Mouse (Mus musculus) lung, embryonic 15.5 days (tissue): ENCODE data around the gene Tex26. TPM values are rescaled to one million over a fixed set of nuclear protein-coding genes. Genes with fewer than 3 reads are reported as not detected.
A peak's percentile ranks its signal among the peaks of the same experiment; 100 is the strongest.

ENCODE experiments used
- ATAC-seq: fragments of 200-750 bp; cut with Nextera tagmentation; 2 replicates; pipeline ENCODE4 v1.8.0; 2017; ENCODE audit warnings: moderate number of reproducible peaks, borderline replicate concordance; ENCODE audit not compliant: low FRiP score, low TSS enrichment; ENCODE audit errors: extremely low read depth
- H3K27ac ChIP-seq: fragments of 300-500 bp; sonication (generic); 2 replicates; pipeline ENCODE4 v1.5.1; 2015; ENCODE audit warnings: moderate library complexity, mild to moderate bottlenecking, inconsistent platforms
- H3K27me3 ChIP-seq: fragments of 300-500 bp; sonication (generic); 2 replicates; pipeline ENCODE4 v1.6.1; 2015; ENCODE audit warnings: inconsistent platforms
- H3K36me3 ChIP-seq: fragments of 300-500 bp; sonication (generic); 2 replicates; pipeline ENCODE4 v1.6.1; 2015; ENCODE audit warnings: inconsistent platforms
- H3K4me1 ChIP-seq: fragments of 300-500 bp; sonication (generic); 2 replicates; pipeline ENCODE4 v1.6.1; 2015; ENCODE audit warnings: inconsistent platforms
- H3K4me2 ChIP-seq: fragments of 300-500 bp; sonication (generic); 2 replicates; pipeline ENCODE4 v1.6.1; 2015; ENCODE audit warnings: inconsistent platforms, mild to moderate bottlenecking, moderate library complexity
- H3K4me3 ChIP-seq: fragments of 300-500 bp; sonication (generic); 2 replicates; pipeline ENCODE4 v1.5.1; 2015; ENCODE audit warnings: mild to moderate bottlenecking, inconsistent platforms
- H3K9ac ChIP-seq: fragments of 300-500 bp; sonication (generic); 2 replicates; pipeline ENCODE4 v1.6.1; 2015; ENCODE audit warnings: inconsistent platforms
- H3K9me3 ChIP-seq: fragments of 300-500 bp; sonication (generic); 2 replicates; pipeline ENCODE4 v1.6.1; 2016; ENCODE audit warnings: inconsistent platforms
- WGBS: fragments of 180-500 bp; shearing (Covaris S2); methylation state at CpG from one replicate; pipeline ENCODE4 v1.1.7; 2015; 5-methylcytosine and 5-hydroxymethylcytosine counted together
- polyA plus RNA-seq: library from polyadenylated mRNA; unstranded; fragments of >200 nt; fragmentation: Nextera tagmentation; extraction: Ambion mirVana; gene quantifications from 2 replicates; pipeline ENCODE4 v1.2.1, GENCODE M21; 2015

Gene Tex26
- polyA plus RNA-seq, 1 experiment from 2014 or later: 1.7 TPM

DNA sequence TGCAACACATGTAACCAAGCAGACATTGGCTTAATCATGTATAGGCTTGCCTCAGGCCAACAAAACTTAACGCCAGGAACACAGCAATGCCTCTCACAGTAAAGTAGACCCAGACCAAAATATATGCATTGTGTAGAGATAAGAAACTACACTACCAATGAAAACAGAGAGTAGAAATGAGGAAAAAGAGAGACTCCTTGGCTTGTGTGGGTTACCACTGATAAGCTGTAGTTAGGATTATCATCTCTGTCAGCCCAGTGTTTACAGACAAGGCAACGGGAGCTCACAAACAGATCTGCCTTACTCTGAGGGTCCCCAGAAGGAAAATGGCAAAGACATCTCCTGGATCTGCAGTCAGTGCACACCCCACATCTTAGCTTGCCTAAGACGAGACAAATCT is 2.9 kb upstream of the Tex26 start:
- H3K4me1 ChIP-seq: peaks cover 51% of the 10 kb centered on the region
- no peak for ATAC-seq

DNA sequence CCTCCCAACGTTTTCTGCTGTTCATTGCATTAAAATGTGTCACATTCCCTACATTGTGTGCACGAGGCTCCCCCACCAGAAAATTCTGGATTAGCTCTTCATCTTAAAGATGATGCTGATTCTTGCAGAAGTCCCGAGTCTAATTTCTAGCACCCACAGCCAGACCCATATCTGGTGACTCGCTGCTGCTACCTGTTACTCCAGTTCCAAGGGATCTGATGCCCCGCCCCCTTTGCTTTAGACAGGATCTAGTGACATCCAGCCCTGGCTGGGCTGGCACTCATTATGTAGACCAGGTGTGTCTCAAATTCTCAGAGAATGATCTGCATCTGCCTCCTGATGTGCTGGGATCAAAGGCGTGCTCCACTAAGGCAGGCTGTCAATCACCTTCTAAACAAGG is 2.3 kb upstream of the Tex26 start:
- no peak for ATAC-seq
- H3K27me3 ChIP-seq: no peaks in the 10 kb centered on the region
- H3K27ac ChIP-seq: no peak overlapping the region; the same call in 1 of the 2 replicates
- no peak overlapping the region for H3K4me2 ChIP-seq
- H3K4me1 ChIP-seq: peaks cover 51% of the 10 kb centered on the region
- H3K4me3 ChIP-seq: no peak overlapping the region
- no peaks in the 10 kb centered on the region for H3K9me3 ChIP-seq
- no peaks in the 10 kb centered on the region for H3K36me3 ChIP-seq
- 60% methylated on average over 6 of the region's 6 CpGs for WGBS
- no peak overlapping the region for H3K9ac ChIP-seq

More for the DNA sequence above, 2.9 kb upstream of the Tex26 start:
- no peaks in the 10 kb centered on the region for H3K27me3 ChIP-seq
- H3K9me3 ChIP-seq: no peaks in the 10 kb centered on the region
- no peak overlapping the region for H3K27ac ChIP-seq
- no peak overlapping the region for H3K4me2 ChIP-seq
- H3K4me3 ChIP-seq: no peak overlapping the region
- WGBS: 44% methylated on average over 3 of the region's 3 CpGs
- no peak overlapping the region for H3K9ac ChIP-seq
- no peaks in the 10 kb centered on the region for H3K36me3 ChIP-seq

DNA sequence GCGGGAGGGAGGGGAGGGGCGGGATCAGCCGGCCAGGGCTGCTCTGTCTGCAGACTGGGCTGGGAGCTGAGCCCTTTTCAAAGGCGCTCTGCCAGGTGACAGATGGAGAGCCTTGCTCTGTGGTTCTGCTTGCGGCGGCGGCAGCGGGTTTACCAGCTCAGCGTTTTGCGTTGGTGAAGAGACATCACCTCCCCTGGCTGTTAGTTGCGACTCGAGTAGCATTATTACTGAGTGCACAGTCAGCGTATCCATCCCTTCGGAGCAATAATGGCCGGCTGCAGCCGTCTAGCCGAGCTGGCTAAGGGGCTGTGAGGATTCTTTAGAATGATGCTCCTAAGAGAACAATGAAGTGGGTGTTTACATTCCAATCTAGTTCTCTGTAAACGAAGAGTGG is 717 bp downstream of the Tex26 start:
- Histone ChIP-seq H3K27me3 (no peaks in the 10 kb centered on the region), H3K4me2 (peak overlapping the region; percentile 92), H3K4me1 (peaks cover 45% of the 10 kb centered on the region), H3K36me3 (no peaks in the 10 kb centered on the region), H3K9ac (peak overlapping the region; percentile 30), H3K27ac (peak overlapping the region; percentile 84), H3K4me3 (peak overlapping the region; percentile 47), H3K9me3 (no peaks in the 10 kb centered on the region)
- ATAC-seq: peak; percentile 78; the same call in 1 of the 2 replicates
- WGBS: 0% methylated on average over 18 of the region's 18 CpGs

DNA sequence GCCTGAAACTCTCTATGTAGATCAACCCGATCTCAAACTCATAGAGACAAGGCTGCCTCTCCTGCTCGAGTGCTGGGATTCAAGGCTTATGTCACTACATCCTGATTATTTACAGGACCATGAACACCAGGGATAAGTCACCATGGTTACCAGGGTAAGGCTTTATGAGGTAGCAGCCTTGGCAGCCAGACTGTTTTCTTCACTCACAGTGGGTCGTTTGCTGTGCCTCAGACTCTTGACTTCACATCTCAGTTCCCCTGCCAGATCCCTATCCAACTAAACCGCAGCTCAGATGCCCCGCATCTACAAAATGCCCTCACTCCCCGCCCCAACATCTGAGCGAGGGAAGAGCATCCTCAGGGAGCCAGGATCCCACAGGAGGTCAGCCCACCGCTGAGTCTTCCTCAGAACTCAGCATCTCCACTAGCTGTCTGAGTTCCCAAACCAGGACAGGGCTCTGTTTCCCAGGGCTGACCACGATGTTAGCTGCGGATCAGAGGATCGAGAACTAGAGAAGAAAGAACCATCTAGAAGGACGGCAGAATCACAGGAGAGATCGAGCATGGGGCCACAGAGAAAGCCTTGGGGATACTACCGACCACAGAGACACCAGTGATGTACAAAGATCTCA is 2.3 kb downstream of the Tex26 start:
- WGBS: 67% methylated on average over 14 of the region's 14 CpGs
- H3K9me3 ChIP-seq: no peaks in the 10 kb centered on the region
- peaks cover 35% of the 10 kb centered on the region for H3K4me1 ChIP-seq
- H3K4me2 ChIP-seq: no peak overlapping the region
- H3K27ac ChIP-seq: no peak overlapping the region
- H3K9ac ChIP-seq: no peak overlapping the region
- no peaks in the 10 kb centered on the region for H3K27me3 ChIP-seq
- H3K4me3 ChIP-seq: no peak overlapping the region
- ATAC-seq: no peak
- H3K36me3 ChIP-seq: no peaks in the 10 kb centered on the region

DNA sequence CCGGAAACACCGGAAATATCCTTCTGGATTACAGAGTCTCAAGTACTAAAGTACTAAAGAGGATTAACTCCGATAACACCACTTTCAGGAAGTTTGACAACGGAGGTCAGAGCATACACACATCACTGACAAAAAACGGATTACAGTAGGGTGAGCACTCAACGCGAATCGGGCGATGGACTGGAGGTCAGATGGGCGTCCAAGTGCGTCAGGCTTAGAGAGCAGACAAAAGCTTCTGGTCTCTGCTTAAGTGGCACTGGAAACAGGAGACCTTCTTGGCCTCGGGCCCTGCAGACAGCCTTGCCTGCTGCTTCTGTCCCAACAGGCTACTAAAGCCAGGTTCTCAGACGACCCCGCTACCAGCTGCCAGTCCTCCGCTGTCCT is 2.8 kb downstream of the Tex26 start:
- Histone ChIP-seq H3K4me2 (no peak overlapping the region), H3K36me3 (no peaks in the 10 kb centered on the region), H3K27ac (no peak overlapping the region), H3K4me3 (no peak overlapping the region), H3K9me3 (no peaks in the 10 kb centered on the region), H3K9ac (no peak overlapping the region), H3K4me1 (peaks cover 33% of the 10 kb centered on the region), H3K27me3 (no peaks in the 10 kb centered on the region)
- WGBS: 55% methylated on average over 15 of the region's 15 CpGs
- no peak for ATAC-seq

DNA sequence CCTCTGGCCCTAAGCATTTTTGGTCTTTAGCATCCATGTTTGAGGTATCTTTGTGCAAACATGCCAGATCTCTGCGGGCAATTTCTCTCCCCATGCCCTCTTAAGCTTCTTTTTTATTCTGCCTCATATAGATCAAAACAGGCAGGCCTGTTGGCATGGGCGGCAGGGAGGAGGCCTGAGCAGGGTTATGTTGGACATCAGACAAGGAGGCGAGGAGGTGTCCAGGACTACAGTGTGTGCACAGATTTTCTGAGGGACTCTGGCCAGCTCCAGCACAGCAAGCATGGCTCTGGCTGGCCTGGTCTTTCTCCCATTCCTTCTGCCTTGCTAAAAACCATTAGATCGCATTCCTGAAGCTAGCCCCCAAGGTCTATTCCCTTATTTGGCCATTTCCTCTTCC is 5.0 kb downstream of the Tex26 start:
- WGBS: 56% methylated on average over 4 of the region's 4 CpGs

DNA sequence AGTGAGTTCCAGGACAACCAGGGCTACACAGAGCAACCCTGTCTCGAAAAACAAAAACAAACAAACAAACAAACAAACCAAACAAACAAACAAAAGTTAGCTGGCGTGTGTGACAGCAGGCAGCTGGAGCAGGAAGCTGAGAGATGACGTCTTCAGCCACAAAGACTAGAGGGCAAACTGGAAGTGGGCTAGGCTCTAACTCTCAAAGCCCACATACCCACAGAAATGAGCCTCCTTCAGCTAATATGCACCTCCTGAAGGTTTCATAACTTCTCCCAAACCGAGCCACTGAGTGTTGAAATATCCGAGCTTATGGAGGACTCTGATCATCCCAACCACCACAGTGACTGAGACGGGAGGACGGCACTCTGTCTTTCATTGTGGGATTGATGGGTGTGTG is 7.0 kb downstream of the Tex26 start:
- Histone ChIP-seq H3K27ac (no peak overlapping the region), H3K27me3 (no peaks in the 10 kb centered on the region), H3K36me3 (no peaks in the 10 kb centered on the region), H3K4me2 (no peak overlapping the region), H3K9me3 (no peaks in the 10 kb centered on the region), H3K4me3 (no peak overlapping the region), H3K4me1 (peaks cover 5% of the 10 kb centered on the region; the same call in 1 of the 2 replicates), H3K9ac (no peak overlapping the region)
- WGBS: 81% methylated on average over 7 of the region's 7 CpGs
- no peak for ATAC-seq

More for the DNA sequence above, 5.0 kb downstream of the Tex26 start:
- no peaks in the 10 kb centered on the region for H3K36me3 ChIP-seq
- H3K4me3 ChIP-seq: no peak overlapping the region
- H3K4me2 ChIP-seq: no peak overlapping the region
- H3K9ac ChIP-seq: no peak overlapping the region
- H3K9me3 ChIP-seq: no peaks in the 10 kb centered on the region
- no peaks in the 10 kb centered on the region for H3K27me3 ChIP-seq
- ATAC-seq: no peak
- peaks cover 19% of the 10 kb centered on the region for H3K4me1 ChIP-seq
- no peak overlapping the region for H3K27ac ChIP-seq

DNA sequence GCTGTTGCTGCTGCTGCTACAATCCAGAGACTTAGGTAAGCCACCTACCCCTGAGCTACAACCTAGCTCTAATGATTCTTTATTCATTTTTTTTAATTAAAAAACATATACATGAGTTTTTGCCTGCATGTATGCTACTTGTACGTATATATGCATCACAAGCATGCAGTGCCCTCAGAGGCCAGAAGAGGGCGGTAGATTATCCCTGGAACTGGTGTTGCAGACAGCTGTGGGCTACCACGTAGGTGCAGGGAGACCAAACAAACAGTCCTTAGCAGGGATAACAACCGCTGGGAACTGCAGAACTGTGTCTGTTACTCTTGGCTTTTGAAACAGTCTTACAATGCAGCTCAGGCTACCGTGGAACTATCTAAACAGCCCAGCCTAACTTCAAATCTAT is 8.3 kb downstream of the Tex26 start:
- H3K4me3 ChIP-seq: no peak overlapping the region
- H3K36me3 ChIP-seq: no peaks in the 10 kb centered on the region
- H3K27me3 ChIP-seq: no peaks in the 10 kb centered on the region
- ATAC-seq: no peak
- peaks cover 5% of the 10 kb centered on the region; the same call in 1 of the 2 replicates for H3K4me1 ChIP-seq
- no peak overlapping the region for H3K9ac ChIP-seq
- WGBS: 75% methylated on average over 5 of the region's 5 CpGs
- H3K27ac ChIP-seq: no peak overlapping the region
- H3K9me3 ChIP-seq: no peaks in the 10 kb centered on the region
- no peak overlapping the region for H3K4me2 ChIP-seq

DNA sequence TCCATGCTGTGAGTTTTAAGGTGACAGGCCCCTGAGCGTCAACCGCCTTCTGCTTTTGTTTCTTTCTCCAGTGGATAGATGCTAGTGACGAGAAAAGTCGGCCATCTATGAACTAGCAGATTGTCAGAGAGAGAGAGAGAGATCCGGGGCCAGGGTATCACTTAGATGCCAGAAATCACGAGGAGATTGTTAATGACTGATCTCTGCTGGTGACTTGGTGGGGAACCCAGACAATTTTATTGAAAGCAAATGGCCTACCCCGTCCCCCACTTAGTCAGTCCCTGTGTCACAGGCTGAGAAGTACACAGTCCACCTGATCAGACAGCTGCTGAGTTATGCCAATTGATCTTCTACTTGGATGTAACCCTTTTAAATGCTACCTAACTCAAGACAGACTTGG is 9.9 kb downstream of the Tex26 start:
- no peak overlapping the region for H3K9ac ChIP-seq
- no peak overlapping the region for H3K4me3 ChIP-seq
- no peaks in the 10 kb centered on the region for H3K9me3 ChIP-seq
- H3K4me2 ChIP-seq: no peak overlapping the region
- no peaks in the 10 kb centered on the region for H3K27me3 ChIP-seq
- peaks cover 3% of the 10 kb centered on the region; the same call in 1 of the 2 replicates for H3K4me1 ChIP-seq
- no peak for ATAC-seq
- 81% methylated on average over 7 of the region's 7 CpGs for WGBS
- no peak overlapping the region for H3K27ac ChIP-seq
- H3K36me3 ChIP-seq: no peaks in the 10 kb centered on the region

DNA sequence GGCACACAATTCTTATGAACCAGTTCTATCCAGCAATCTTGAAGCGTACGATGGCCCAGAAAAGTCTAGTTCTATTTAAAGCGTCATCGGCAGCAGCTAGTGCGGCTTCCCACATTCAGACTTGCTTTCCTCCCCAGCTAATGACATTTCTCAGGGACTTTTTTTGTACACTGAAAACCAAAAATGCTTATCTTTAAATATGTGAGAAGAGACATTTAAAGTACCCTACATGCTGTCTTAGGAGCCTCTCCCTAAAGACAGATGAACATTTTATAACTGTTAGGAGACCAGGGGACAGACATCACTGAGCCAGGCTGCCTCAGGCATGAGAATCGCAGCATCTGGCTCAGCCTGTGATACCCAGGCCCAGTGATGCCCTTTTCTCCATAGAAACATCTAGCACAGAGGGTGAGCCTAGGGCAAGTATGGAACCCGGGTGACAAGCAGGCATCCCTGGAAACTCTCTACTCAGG is 11.8 kb downstream of the Tex26 start:
- H3K4me3 ChIP-seq: no peak overlapping the region
- H3K9me3 ChIP-seq: no peaks in the 10 kb centered on the region
- no peaks in the 10 kb centered on the region for H3K36me3 ChIP-seq
- ATAC-seq: no peak
- WGBS: 60% methylated on average over 7 of the region's 7 CpGs
- H3K27ac ChIP-seq: no peak overlapping the region
- no peak overlapping the region for H3K9ac ChIP-seq
- H3K4me1 ChIP-seq: no peaks in the 10 kb centered on the region
- H3K4me2 ChIP-seq: no peak overlapping the region
- H3K27me3 ChIP-seq: no peaks in the 10 kb centered on the region

DNA sequence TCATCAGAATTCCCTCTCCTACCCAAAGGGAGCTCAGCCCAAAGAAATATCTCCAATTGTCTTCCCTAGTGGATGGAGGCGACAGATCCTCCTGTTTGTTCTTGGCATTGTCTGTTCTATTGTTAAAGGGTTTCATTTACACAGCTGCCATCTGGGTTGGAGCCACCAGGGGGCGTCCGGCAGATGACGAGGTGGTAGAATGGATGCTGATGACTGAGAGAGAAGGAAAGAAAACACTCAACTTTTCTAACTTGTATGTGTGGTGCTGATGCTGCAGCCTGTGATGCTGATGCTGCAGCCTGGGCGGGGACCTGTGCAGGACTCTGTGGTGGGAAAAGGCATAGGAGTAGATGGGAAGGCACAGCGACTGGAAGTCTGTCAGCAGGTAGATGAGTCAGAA is 14.8 kb downstream of the Tex26 start:
- no peak overlapping the region for H3K9ac ChIP-seq
- H3K27me3 ChIP-seq: no peaks in the 10 kb centered on the region
- 23% methylated on average over 6 of the region's 6 CpGs for WGBS
- H3K9me3 ChIP-seq: no peaks in the 10 kb centered on the region
- ATAC-seq: no peak
- no peak overlapping the region for H3K27ac ChIP-seq
- H3K36me3 ChIP-seq: no peaks in the 10 kb centered on the region
- H3K4me2 ChIP-seq: no peak overlapping the region
- peaks cover 11% of the 10 kb centered on the region; the same call in 1 of the 2 replicates for H3K4me1 ChIP-seq
- no peak overlapping the region for H3K4me3 ChIP-seq

DNA sequence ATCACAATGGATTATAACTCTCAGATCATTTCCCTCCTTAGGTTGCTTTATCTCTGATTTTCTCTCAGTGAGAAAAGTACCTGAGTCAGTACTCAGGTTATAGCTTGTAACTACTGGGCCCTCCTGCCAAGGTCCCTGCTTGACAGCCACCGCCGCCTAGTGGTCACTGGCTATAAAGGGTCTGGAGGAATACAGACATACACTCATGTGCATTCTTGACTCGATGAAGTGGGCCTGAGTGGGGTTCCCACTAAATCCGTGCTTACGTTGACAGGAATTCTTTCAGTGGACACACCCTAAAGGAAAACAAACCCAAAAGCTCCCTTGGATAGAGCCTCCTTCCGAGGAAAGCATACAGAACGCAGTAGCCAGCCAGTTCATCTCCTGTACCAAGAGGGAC is 17.1 kb downstream of the Tex26 start:
- H3K4me1 ChIP-seq: peaks cover 20% of the 10 kb centered on the region
- H3K27ac ChIP-seq: no peak overlapping the region
- no peaks in the 10 kb centered on the region for H3K9me3 ChIP-seq
- H3K36me3 ChIP-seq: no peaks in the 10 kb centered on the region
- H3K4me2 ChIP-seq: no peak overlapping the region
- WGBS: 66% methylated on average over 7 of the region's 7 CpGs
- ATAC-seq: no peak
- no peak overlapping the region for H3K9ac ChIP-seq
- no peaks in the 10 kb centered on the region for H3K27me3 ChIP-seq
- H3K4me3 ChIP-seq: no peak overlapping the region

DNA sequence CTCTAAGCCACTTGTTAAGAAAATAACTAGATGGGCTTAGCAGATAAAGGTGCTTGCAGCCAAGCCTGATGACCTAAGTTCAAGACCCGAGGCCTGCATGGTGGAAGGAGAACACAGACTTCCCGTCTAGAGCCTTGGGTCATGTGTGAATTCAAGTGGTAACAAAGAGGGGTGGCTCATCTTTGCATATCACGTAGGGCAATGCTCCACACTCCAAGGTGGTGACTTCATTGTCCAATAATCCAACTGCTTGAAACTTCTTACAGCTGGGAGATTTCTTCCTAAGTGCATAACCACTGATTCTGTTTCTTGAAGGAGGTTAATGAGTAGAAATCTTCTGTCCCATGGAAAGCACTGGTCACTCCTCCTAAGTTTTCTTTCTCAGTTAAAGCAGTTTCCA is 22.6 kb downstream of the Tex26 start:
- Histone ChIP-seq H3K9ac (no peak overlapping the region), H3K27ac (no peak overlapping the region), H3K4me1 (peaks cover 37% of the 10 kb centered on the region), H3K4me3 (no peak overlapping the region), H3K4me2 (no peak overlapping the region), H3K9me3 (no peaks in the 10 kb centered on the region), H3K36me3 (no peaks in the 10 kb centered on the region), H3K27me3 (no peaks in the 10 kb centered on the region)
- 61% methylated on average over 3 of the region's 3 CpGs for WGBS
- no peak for ATAC-seq
